Mouse (Mus musculus) forebrain, embryonic 12.5 days (tissue): ENCODE results near the gene Rab26. TPM values are rescaled to one million over a fixed set of nuclear protein-coding genes. Genes with fewer than 3 reads are reported as not detected.

Source experiments
- ATAC-seq: fragments of 200-750 bp; cut with Nextera tagmentation; 2 replicates; pipeline ENCODE4 v1.8.0; 2017; ENCODE audit warnings: moderate TSS enrichment; ENCODE audit not compliant: low FRiP score
- H3K27ac ChIP-seq: fragments of 300-500 bp; sonication (generic); 2 replicates; pipeline ENCODE4 v1.5.1; 2016; ENCODE audit warnings: mild to moderate bottlenecking
- H3K27me3 ChIP-seq: fragments of 300-500 bp; sonication (generic); 2 replicates; pipeline ENCODE4 v1.6.1; 2016; ENCODE audit warnings: mild to moderate bottlenecking
- H3K36me3 ChIP-seq: fragments of 300-500 bp; sonication (generic); replicated peaks from 2 replicates; pipeline ENCODE4 v1.6.1; 2016; ENCODE audit warnings: mild to moderate bottlenecking
- H3K4me1 ChIP-seq: fragments of 300-500 bp; sonication (generic); 2 replicates; pipeline ENCODE4 v1.6.1; 2016
- H3K4me2 ChIP-seq: fragments of 300-500 bp; sonication (generic); 2 replicates; pipeline ENCODE4 v1.6.1; 2016; ENCODE audit warnings: mild to moderate bottlenecking, moderate library complexity
- H3K4me3 ChIP-seq: fragments of 300-500 bp; sonication (generic); replicated peaks from 2 replicates; pipeline ENCODE4 v1.5.1; 2016; ENCODE audit warnings: mild to moderate bottlenecking
- H3K9ac ChIP-seq: fragments of 300-500 bp; sonication (generic); 2 replicates; pipeline ENCODE4 v1.6.1; 2016; ENCODE audit warnings: mild to moderate bottlenecking
- H3K9me3 ChIP-seq: fragments of 300-500 bp; sonication (generic); 2 replicates; pipeline ENCODE4 v1.6.1; 2016
- WGBS: fragments of 180-500 bp; shearing (Covaris S2); methylation state at CpG from one replicate; pipeline ENCODE4 v1.1.7; 2016; 5-methylcytosine and 5-hydroxymethylcytosine counted together
- polyA plus RNA-seq: library from polyadenylated mRNA; unstranded; fragments of >200 nt; fragmentation: Nextera tagmentation; extraction: Ambion mirVana; gene quantifications from 2 replicates; pipeline ENCODE4 v1.2.1, GENCODE M21; 2016

The Rab26 gene
- polyA plus RNA-seq, 1 experiment from 2014 or later: 1.9 TPM

- Histone ChIP-seq H3K36me3 (peaks cover 10% of the 10 kb centered on the region), H3K4me2 (no peak overlapping the region), H3K9ac (no peak overlapping the region), H3K27ac (no peak overlapping the region), H3K4me3 (no peak overlapping the region), H3K27me3 (no peaks in the 10 kb centered on the region), H3K9me3 (no peaks in the 10 kb centered on the region), H3K4me1 (peaks cover 26% of the 10 kb centered on the region)
- no peak for ATAC-seq
- 95% methylated on average over 20 of the region's 20 CpGs for WGBS
Measured at GRCm38 (mm10) chr17:24481027-24481815, 52.8 kb downstream of the Rab26 start.

- peaks cover 19% of the 10 kb centered on the region for H3K36me3 ChIP-seq
- no peak for ATAC-seq
- no peak overlapping the region for H3K4me3 ChIP-seq
- no peak overlapping the region; the same call in 1 of the 2 replicates for H3K9ac ChIP-seq
- no peak overlapping the region; the same call in 1 of the 2 replicates for H3K27ac ChIP-seq
- no peaks in the 10 kb centered on the region for H3K9me3 ChIP-seq
- H3K4me2 ChIP-seq: no peak overlapping the region
- 52% methylated on average over 3 of the region's 3 CpGs for WGBS
- no peaks in the 10 kb centered on the region for H3K27me3 ChIP-seq
- peaks cover 21% of the 10 kb centered on the region for H3K4me1 ChIP-seq
Measured at GRCm38 (mm10) chr17:24480201-24480826, 53.7 kb downstream of the Rab26 start.

DNA sequence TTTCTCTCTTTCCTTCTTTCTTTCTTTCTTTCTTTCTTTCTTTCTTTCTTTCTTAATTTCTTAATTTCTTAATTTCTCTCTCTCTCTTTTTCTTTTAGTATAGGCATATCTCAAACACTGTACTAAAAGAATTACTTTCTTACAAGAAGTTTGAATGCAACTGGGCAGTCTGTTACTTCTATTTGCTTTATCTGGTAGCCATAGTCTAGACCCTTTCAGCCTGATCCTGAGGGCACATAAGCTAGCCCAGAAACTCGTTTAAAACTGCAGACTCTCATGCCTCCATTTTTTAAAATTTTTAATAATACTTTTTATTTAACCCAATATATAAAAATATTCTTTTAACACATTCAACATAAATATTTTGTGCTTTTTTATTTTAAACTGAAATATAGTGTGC lies 54.6 kb downstream of the Rab26 start:
- no peak overlapping the region; the same call in 1 of the 2 replicates for H3K9ac ChIP-seq
- no peak overlapping the region for H3K27ac ChIP-seq
- H3K9me3 ChIP-seq: no peaks in the 10 kb centered on the region
- no peak for ATAC-seq
- WGBS: 20% methylated on average over 1 of the region's 1 CpGs
- H3K36me3 ChIP-seq: peaks cover 28% of the 10 kb centered on the region
- H3K4me2 ChIP-seq: peak overlapping the region; percentile 51
- H3K4me3 ChIP-seq: peak overlapping the region; percentile 78
- peaks cover 19% of the 10 kb centered on the region for H3K4me1 ChIP-seq
- no peaks in the 10 kb centered on the region for H3K27me3 ChIP-seq

GRCm38 (mm10) chr17:24478663-24479380 lies 55.2 kb downstream of the Rab26 start, which contains the start of gene Mlst8:
TSS of gene Mlst8 (minus strand) at chr17:24479078.
- no peaks in the 10 kb centered on the region for H3K9me3 ChIP-seq

GRCm38 (mm10) chr17:24477985-24478600 lies 55.9 kb downstream of the Rab26 start:
- Histone ChIP-seq H3K9ac (peak overlapping the region; percentile 82), H3K4me3 (peak overlapping the region; percentile 78), H3K36me3 (peaks cover 36% of the 10 kb centered on the region), H3K4me2 (peak overlapping the region; percentile 51), H3K4me1 (peaks cover 22% of the 10 kb centered on the region), H3K27me3 (no peaks in the 10 kb centered on the region), H3K27ac (no peak overlapping the region; the same call in 1 of the 2 replicates), H3K9me3 (no peaks in the 10 kb centered on the region)
- ATAC-seq: peak; percentile 27
- WGBS: 55% methylated on average over 11 of the region's 11 CpGs

More at GRCm38 (mm10) chr17:24478663-24479380, 55.2 kb downstream of the Rab26 start, which contains the start of gene Mlst8:
- under 1% methylated on average over 48 of the region's 48 CpGs for WGBS
- Histone ChIP-seq H3K4me2 (peak within 1 kb of the TSS; percentile 51), H3K27ac (peak within 1 kb of the TSS; percentile 98), H3K4me1 (peaks cover 21% of the 10 kb centered on the region), H3K36me3 (peaks cover 33% of the 10 kb centered on the region), H3K9ac (peak within 1 kb of the TSS; percentile 82), H3K27me3 (no peaks in the 10 kb centered on the region), H3K4me3 (peak within 1 kb of the TSS; percentile 78)
- peak; percentile 94 for ATAC-seq

Other genes with a start within 250 kb of the Rab26 start
- not detected in 2 replicates for gene Abca17, start 183.1 kb downstream of the Rab26 start, polyA plus RNA-seq
- 17.7 and 18.0 TPM in 2 replicates for gene Abca3, start 182.3 kb downstream of the Rab26 start, polyA plus RNA-seq
- 391 and 404 TPM in 2 replicates for gene Rnps1, start 119.6 kb downstream of the Rab26 start, polyA plus RNA-seq
- 53.5 and 61.2 TPM in 2 replicates for gene Eci1, start 107.6 kb downstream of the Rab26 start, polyA plus RNA-seq
- 4.9 and 5.1 TPM in 2 replicates for gene Dnase1l2, start 91.1 kb downstream of the Rab26 start, polyA plus RNA-seq
- gene E4f1, start 63.9 kb downstream of the Rab26 start, polyA plus RNA-seq: 34.1 and 37.1 TPM in 2 replicates
- gene Pgp, start 63.8 kb downstream of the Rab26 start, polyA plus RNA-seq: 59.3 and 60.3 TPM in 2 replicates
- gene Bricd5, start 60.3 kb downstream of the Rab26 start, polyA plus RNA-seq: not detected in 2 replicates
- 34.4 and 37.9 TPM in 2 replicates for gene Mlst8, start 55.1 kb downstream of the Rab26 start, polyA plus RNA-seq
- gene Caskin1, start 45.6 kb downstream of the Rab26 start, polyA plus RNA-seq: 14.8 and 16.6 TPM in 2 replicates
- 100 and 103 TPM in 2 replicates for gene Traf7, start 6.3 kb downstream of the Rab26 start, polyA plus RNA-seq
- gene Pkd1, start 15.6 kb upstream of the Rab26 start, polyA plus RNA-seq: 15.5 and 17.9 TPM in 2 replicates
- gene Tsc2, start 98.4 kb upstream of the Rab26 start, polyA plus RNA-seq: 78.4 and 89.3 TPM in 2 replicates
- gene Nthl1, start 98.5 kb upstream of the Rab26 start, polyA plus RNA-seq: 14.5 and 18.8 TPM in 2 replicates
- 18.3 and 21.9 TPM in 2 replicates for gene Slc9a3r2, start 116.1 kb upstream of the Rab26 start, polyA plus RNA-seq
- gene Npw, start 124.2 kb upstream of the Rab26 start, polyA plus RNA-seq: not detected in 2 replicates
- 25.5 and 26.9 TPM in 2 replicates for gene Zfp598, start 135.5 kb upstream of the Rab26 start, polyA plus RNA-seq
- 27.8 and 33.5 TPM in 2 replicates for gene Syngr3, start 155.7 kb upstream of the Rab26 start, polyA plus RNA-seq
- 49.1 and 50.2 TPM in 2 replicates for gene Gfer, start 161.9 kb upstream of the Rab26 start, polyA plus RNA-seq
- gene Noxo1, start 162.0 kb upstream of the Rab26 start, polyA plus RNA-seq: 1.6 and 2.6 TPM in 2 replicates
- gene Tbl3, start 173.4 kb upstream of the Rab26 start, polyA plus RNA-seq: 94.7 and 98.0 TPM in 2 replicates
- gene Rnf151, start 183.9 kb upstream of the Rab26 start, polyA plus RNA-seq: 0.29 TPM in 1 of 2 replicates, not detected in the other
- 946 and 1,025 TPM in 2 replicates for gene Rps2, start 183.9 kb upstream of the Rab26 start, polyA plus RNA-seq
- 195 and 201 TPM in 2 replicates for gene Ndufb10, start 190.3 kb upstream of the Rab26 start, polyA plus RNA-seq
- gene Rpl3l, start 193.6 kb upstream of the Rab26 start, polyA plus RNA-seq: not detected in 2 replicates
- 18.8 and 19.5 TPM in 2 replicates for gene Msrb1, start 202.4 kb upstream of the Rab26 start, polyA plus RNA-seq
- 1.1 and 1.7 TPM in 2 replicates for gene Hs3st6, start 218.8 kb upstream of the Rab26 start, polyA plus RNA-seq